Mouse (Mus musculus) midbrain, embryonic 10.5 days (tissue): Measurements from ENCODE around the gene Ndufv2. TPM values are rescaled to one million over a fixed set of nuclear protein-coding genes. Genes with fewer than 3 reads are reported as not detected.
A peak's percentile ranks its signal among the peaks of the same experiment; 100 is the strongest.

Experiments used
- DNase-seq: peaks from one replicate; pipeline ENCODE4 v3.0.0-alpha.2; 2017; ENCODE audit warnings: low spot score
- H3K27ac ChIP-seq: fragments of 300-500 bp; sonication (generic); replicated peaks from 2 replicates; pipeline ENCODE4 v1.5.1; 2016; ENCODE audit warnings: mild to moderate bottlenecking
- H3K27me3 ChIP-seq: fragments of 300-500 bp; sonication (generic); 2 replicates; pipeline ENCODE4 v1.6.1; 2016; ENCODE audit warnings: low read depth, mild to moderate bottlenecking; ENCODE audit not compliant: poor library complexity, severe bottlenecking
- H3K36me3 ChIP-seq: fragments of 300-500 bp; sonication (generic); 2 replicates; pipeline ENCODE4 v1.6.1; 2016; ENCODE audit warnings: mild to moderate bottlenecking, moderate library complexity
- H3K4me1 ChIP-seq: fragments of 300-500 bp; sonication (generic); 2 replicates; pipeline ENCODE4 v1.6.1; 2016
- H3K4me3 ChIP-seq: fragments of 300-500 bp; sonication (generic); 2 replicates; pipeline ENCODE4 v1.5.1; 2016; ENCODE audit warnings: mild to moderate bottlenecking, moderate library complexity
- H3K9me3 ChIP-seq: fragments of 300-500 bp; sonication (generic); replicated peaks from 2 replicates; pipeline ENCODE4 v1.6.1; 2016; ENCODE audit warnings: mild to moderate bottlenecking
- WGBS: fragments of 180-500 bp; shearing (Covaris S2); methylation state at CpG from one replicate; pipeline ENCODE4 v1.1.7; 2016; 5-methylcytosine and 5-hydroxymethylcytosine counted together
- polyA plus RNA-seq: library from polyadenylated mRNA; unstranded; fragments of >200 nt; fragmentation: Nextera tagmentation; extraction: Ambion mirVana; gene quantifications from 2 replicates; pipeline ENCODE4 v1.2.1, GENCODE M21; 2016

Ndufv2 gene
- polyA plus RNA-seq, 1 experiment from 2014 or later, result 351 TPM

GRCm38 (mm10) chr17:66108198-66108597 is 6.8 kb upstream of the Ndufv2 start:
- no peaks in the 10 kb centered on the region for H3K36me3 ChIP-seq
- 81% methylated on average over 4 of the region's 4 CpGs for WGBS
- H3K4me3 ChIP-seq, result no peak overlapping the region

GRCm38 (mm10) chr17:66107466-66107865 is 6.1 kb upstream of the Ndufv2 start:
- Histone ChIP-seq H3K27me3 (no peaks in the 10 kb centered on the region), H3K27ac (no peak overlapping the region), H3K4me1 (peaks cover 20% of the 10 kb centered on the region), H3K4me3 (no peak overlapping the region), H3K9me3 (no peaks in the 10 kb centered on the region), H3K36me3 (no peaks in the 10 kb centered on the region)
- WGBS, result 75% methylated on average over 8 of the region's 8 CpGs
- DNase-seq, result no peak

More at GRCm38 (mm10) chr17:66108198-66108597, 6.8 kb upstream of the Ndufv2 start:
- H3K27ac ChIP-seq, result no peak overlapping the region
- H3K9me3 ChIP-seq, result no peaks in the 10 kb centered on the region
- no peak for DNase-seq
- H3K27me3 ChIP-seq, result no peaks in the 10 kb centered on the region
- peaks cover 22% of the 10 kb centered on the region for H3K4me1 ChIP-seq

DNA sequence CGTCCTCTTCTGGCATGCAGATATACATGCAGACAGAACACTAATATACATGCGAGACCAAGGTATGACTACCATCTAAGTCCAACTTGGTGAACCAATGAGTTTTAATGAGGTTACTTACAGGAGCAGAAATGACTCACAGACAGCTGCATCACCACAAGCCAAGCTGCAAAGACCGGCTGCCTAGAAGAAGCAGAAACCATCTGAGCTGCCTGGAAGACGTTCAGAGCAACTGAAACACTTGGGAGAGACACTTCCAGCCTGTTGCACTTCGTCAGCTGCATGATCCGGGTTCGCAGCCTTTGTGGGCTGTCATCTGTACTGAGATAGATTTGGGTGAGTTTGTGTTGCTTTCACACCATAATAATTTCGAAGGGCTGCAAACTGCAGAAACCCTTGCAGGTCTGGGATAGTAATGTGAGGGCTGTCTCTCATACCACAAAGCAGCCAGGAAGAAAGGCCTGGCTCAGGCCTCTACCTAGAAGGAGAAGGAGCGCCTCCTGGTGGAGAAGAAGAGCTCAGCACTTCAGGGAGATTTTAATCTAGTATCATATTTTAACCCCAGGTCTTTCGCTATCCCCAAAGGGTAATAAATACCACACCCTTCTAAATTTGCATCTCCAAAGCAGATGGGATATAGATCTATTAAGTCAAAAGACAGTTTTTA is 5.4 kb upstream of the Ndufv2 start:
- Histone ChIP-seq H3K4me1 (peaks cover 18% of the 10 kb centered on the region), H3K27me3 (no peaks in the 10 kb centered on the region), H3K9me3 (no peaks in the 10 kb centered on the region), H3K4me3 (no peak overlapping the region), H3K27ac (peak overlapping the region; percentile 52; the same call in 1 of the 2 replicates), H3K36me3 (no peaks in the 10 kb centered on the region)
- 57% methylated on average over 10 of the region's 10 CpGs for WGBS
- DNase-seq, result peak; percentile 59

GRCm38 (mm10) chr17:66104076-66104475 is 2.7 kb upstream of the Ndufv2 start:
- Histone ChIP-seq H3K27me3 (no peaks in the 10 kb centered on the region), H3K27ac (no peak overlapping the region), H3K4me3 (no peak overlapping the region), H3K9me3 (no peaks in the 10 kb centered on the region), H3K4me1 (peaks cover 20% of the 10 kb centered on the region), H3K36me3 (no peaks in the 10 kb centered on the region)
- 86% methylated on average over 7 of the region's 7 CpGs for WGBS
- DNase-seq, result no peak

DNA sequence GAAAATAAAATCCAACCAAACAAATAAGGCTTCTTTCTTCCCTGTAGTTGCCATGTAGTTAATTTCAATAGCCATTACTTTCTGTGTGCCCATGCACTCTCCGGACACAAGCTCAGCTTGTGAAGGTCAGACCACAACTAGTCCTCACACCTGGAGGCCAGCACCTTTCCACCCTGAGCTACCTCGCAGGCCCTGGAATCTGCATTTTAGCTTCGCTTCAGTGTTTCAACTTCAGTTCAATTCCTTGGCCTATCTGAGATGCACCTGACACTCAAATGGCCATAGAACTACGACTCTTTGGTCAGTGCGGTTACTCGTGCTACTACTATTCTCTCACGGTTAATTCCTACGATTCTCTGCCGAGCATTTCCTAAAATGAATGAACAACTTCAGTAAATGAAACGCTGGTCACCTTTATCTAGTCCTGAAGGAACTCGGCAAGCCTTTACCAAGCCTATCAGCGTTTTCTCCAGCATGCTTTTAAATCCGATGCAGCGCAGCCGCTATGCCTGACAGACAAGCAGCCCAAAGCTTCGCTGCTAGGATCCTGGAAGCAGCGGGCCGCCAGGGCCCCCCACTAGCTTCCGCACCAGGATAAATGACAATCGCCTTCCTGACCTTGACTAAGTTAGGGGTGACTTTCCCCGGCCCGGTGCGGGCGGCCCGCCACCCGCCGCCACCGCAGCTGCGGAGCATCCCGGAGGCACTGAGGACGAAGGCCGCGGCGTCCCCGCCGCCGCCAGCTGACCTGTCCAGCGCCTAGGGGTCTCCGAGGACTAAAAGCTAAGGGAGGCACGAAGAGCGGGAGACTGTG is 586 bp downstream of the Ndufv2 start:
- Histone ChIP-seq H3K4me3 (peak overlapping the region; percentile 96), H3K27me3 (no peaks in the 10 kb centered on the region), H3K27ac (peak overlapping the region; percentile 97), H3K9me3 (no peaks in the 10 kb centered on the region), H3K4me1 (peaks cover 20% of the 10 kb centered on the region), H3K36me3 (peaks cover 8% of the 10 kb centered on the region)
- no peak for DNase-seq
- WGBS, result 1% methylated on average over 41 of the region's 41 CpGs

GRCm38 (mm10) chr17:66092664-66093063 is 8.7 kb downstream of the Ndufv2 start:
- Histone ChIP-seq H3K4me1 (no peaks in the 10 kb centered on the region), H3K27me3 (no peaks in the 10 kb centered on the region), H3K9me3 (no peaks in the 10 kb centered on the region), H3K4me3 (no peak overlapping the region), H3K27ac (no peak overlapping the region), H3K36me3 (peaks cover 52% of the 10 kb centered on the region)
- no peak for DNase-seq
- 90% methylated on average over 3 of the region's 3 CpGs for WGBS

DNA sequence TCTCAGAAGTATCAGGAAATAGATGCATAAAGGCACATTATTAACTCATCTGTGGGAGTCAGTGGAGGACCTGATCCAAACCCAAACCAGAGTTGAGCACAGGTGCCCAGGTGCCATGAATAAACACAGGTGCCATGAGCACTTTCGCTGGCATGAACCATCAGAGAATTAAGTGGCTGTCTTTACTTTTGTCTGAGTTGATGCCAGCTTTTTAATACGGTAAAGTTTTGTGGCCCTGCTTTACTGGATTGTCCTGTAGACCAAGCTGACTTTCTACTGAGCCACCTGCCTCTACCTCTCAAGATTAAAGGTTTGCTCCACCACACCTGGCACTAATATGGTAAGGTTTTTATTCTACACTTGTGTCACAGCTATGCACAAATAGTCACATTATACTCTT is 9.3 kb downstream of the Ndufv2 start:
- Histone ChIP-seq H3K9me3 (no peaks in the 10 kb centered on the region), H3K4me1 (no peaks in the 10 kb centered on the region), H3K27ac (no peak overlapping the region), H3K36me3 (peaks cover 53% of the 10 kb centered on the region), H3K27me3 (no peaks in the 10 kb centered on the region), H3K4me3 (no peak overlapping the region)
- no peak for DNase-seq
- 93% methylated on average over 2 of the region's 2 CpGs for WGBS

- Histone ChIP-seq H3K27me3 (no peaks in the 10 kb centered on the region), H3K4me3 (no peak overlapping the region), H3K36me3 (peaks cover 57% of the 10 kb centered on the region), H3K9me3 (no peaks in the 10 kb centered on the region), H3K4me1 (no peaks in the 10 kb centered on the region), H3K27ac (no peak overlapping the region)
- no peak for DNase-seq
- WGBS, result 93% methylated on average over 2 of the region's 2 CpGs
Observed at GRCm38 (mm10) chr17:66091392-66091791, 10.0 kb downstream of the Ndufv2 start.

DNA sequence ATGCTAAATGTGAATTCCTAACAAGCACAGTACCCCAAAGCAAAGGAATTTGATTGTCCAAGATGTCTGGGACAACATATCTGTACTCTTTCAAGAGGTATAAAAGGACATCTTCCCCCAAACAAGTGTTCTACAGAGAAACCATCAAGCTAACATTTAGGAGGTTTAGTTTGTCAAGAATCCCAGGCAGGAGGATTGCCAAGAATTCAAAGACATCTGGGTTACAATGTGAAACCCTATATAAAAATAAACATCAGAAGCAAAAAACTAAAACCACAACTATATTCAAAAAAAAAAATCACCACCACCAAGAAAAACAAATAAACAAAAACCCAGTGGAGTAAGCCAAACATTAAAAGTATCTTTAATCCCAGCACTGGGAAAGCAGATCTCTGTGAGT is 11.1 kb downstream of the Ndufv2 start:
- DNase-seq, result no peak
- peaks cover 66% of the 10 kb centered on the region for H3K36me3 ChIP-seq
- H3K4me3 ChIP-seq, result no peak overlapping the region
- H3K9me3 ChIP-seq, result no peaks in the 10 kb centered on the region
- no peak overlapping the region for H3K27ac ChIP-seq
- no peaks in the 10 kb centered on the region for H3K4me1 ChIP-seq
- H3K27me3 ChIP-seq, result no peaks in the 10 kb centered on the region

DNA sequence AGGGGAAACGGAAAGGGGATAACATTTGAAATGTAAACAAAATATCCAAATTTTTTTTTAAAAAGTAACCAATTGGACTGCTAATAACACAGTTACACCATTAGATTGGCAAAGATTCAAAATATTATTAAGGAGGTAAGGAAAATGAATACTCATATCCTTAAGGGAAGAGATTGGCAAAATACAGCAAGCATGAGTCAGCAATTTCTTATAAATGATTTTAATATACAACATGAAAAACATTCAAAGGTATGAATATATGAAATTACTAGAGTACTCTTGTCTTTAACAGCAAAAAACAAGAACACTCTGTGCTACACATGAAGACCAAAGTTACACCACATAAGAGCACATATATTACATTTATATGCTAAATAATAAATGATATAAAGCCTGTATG is 16.3 kb downstream of the Ndufv2 start:
- Histone ChIP-seq H3K4me3 (no peak overlapping the region), H3K4me1 (no peaks in the 10 kb centered on the region), H3K9me3 (no peaks in the 10 kb centered on the region), H3K27ac (no peak overlapping the region), H3K36me3 (peaks cover 83% of the 10 kb centered on the region), H3K27me3 (no peaks in the 10 kb centered on the region)
- 93% methylated on average over 1 of the region's 1 CpGs for WGBS
- DNase-seq, result no peak

- Histone ChIP-seq H3K27me3 (no peaks in the 10 kb centered on the region), H3K4me3 (no peak overlapping the region), H3K36me3 (peaks cover 84% of the 10 kb centered on the region), H3K4me1 (no peaks in the 10 kb centered on the region), H3K27ac (no peak overlapping the region), H3K9me3 (no peaks in the 10 kb centered on the region)
- 75% methylated on average over 1 of the region's 1 CpGs for WGBS
- DNase-seq, result no peak
Observed at GRCm38 (mm10) chr17:66084486-66084885, 16.9 kb downstream of the Ndufv2 start.

- Histone ChIP-seq H3K27me3 (peaks cover 19% of the 10 kb centered on the region), H3K9me3 (no peaks in the 10 kb centered on the region), H3K27ac (peak overlapping the region; percentile 89), H3K4me3 (peak overlapping the region; percentile 86), H3K4me1 (peaks cover 20% of the 10 kb centered on the region), H3K36me3 (peaks cover 33% of the 10 kb centered on the region)
- no peak for DNase-seq
- under 1% methylated on average over 23 of the region's 23 CpGs for WGBS
Observed at GRCm38 (mm10) chr17:66077437-66077850, 23.9 kb downstream of the Ndufv2 start.

DNA sequence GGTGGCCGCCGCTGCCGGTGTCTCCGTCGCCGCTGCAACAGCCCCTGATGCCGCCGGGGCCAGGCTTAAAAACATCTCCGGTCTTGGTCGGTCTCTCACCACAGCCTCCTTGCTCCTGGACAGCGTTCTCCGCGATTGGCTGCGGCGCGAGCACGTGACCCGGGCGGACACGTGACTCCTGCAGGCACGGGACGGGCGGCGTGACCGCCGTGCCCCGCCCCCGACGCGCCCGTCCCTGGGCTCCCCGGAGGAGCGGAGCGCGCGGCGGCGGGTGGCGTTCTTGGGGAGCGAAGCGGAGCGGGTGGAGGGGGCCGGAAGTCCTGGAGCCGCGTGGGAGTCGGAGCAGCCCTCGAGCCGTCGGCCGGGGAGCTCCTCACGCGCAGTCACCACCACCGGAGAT is 24.4 kb downstream of the Ndufv2 start, which contains the start of gene Ankrd12:
Ankrd12 (minus strand) TSS at position 156 of the 400 bp plus-strand sequence.
- WGBS, result under 1% methylated on average over 53 of the region's 53 CpGs

More for the DNA sequence above, 24.4 kb downstream of the Ndufv2 start, which contains the start of gene Ankrd12:
- Histone ChIP-seq H3K36me3 (peaks cover 33% of the 10 kb centered on the region), H3K9me3 (no peaks in the 10 kb centered on the region), H3K27me3 (peaks cover 19% of the 10 kb centered on the region), H3K4me3 (peak within 1 kb of the TSS; percentile 86), H3K4me1 (peaks cover 20% of the 10 kb centered on the region), H3K27ac (peak within 1 kb of the TSS; percentile 89)
- peak; percentile 96 for DNase-seq
